Mouse (Mus musculus) lung, postnatal 0 days (tissue): ENCODE measurements around the gene Rassf7.

Experiments used
- CTCF ChIP-seq: IDR thresholded peaks from 2 replicates; pipeline ENCODE4 v1.5.1; 2016; ENCODE audit warnings: antibody characterized with exemption, mild to moderate bottlenecking
- EP300 ChIP-seq: IDR thresholded peaks from 2 replicates; pipeline ENCODE4 v1.6.1; 2016; ENCODE audit warnings: antibody characterized with exemption, mild to moderate bottlenecking, control low read depth

DNA sequence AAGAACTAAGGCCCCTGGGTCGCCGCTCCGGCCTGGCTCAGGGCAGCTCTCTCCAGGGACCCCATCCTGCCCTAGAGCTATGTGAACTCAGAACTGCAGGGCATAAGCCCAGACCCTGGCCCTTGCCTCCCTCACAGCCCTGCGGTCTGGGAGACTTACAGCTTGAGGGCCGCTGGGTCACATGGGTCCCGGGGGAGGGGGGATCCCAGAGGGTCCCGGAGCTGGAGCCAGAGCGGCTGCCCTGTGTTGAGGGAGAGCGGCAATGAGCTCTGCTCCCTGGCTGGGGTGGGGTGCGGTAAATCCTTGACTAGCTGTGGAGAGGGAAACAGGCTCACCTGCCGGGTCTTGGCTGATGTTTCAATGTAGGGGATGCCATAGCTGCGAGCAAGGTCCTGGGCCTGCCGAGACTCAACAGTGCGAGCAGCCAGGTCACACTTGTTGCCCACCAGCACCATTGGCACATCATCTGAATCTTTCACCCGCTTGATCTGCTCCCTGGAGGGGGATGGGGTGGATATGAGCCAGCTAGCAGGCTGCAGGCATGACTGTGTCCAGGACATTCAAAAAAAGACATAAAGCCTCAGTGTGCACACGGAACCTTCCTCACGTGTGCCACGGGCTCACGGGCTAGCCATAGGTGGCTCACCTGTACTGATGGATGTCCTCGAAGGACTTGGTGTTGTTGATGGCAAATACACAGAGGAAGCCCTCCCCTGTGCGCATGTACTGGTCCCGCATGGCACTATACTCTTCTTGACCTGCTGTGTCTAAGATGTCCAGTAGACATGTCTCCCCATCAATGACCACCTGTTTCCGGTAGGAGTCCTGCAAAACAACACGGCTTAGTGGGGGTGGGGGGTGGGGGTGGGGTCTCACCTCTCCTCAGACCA lies 23.6 kb upstream of the Rassf7 start:
- no peak for TF ChIP-seq CTCF
- TF ChIP-seq EP300 = no peak
